Mouse (Mus musculus) liver, embryonic 14 days (tissue): Measurements from ENCODE around the gene Tinagl1. TPM values are rescaled to one million over a fixed set of nuclear protein-coding genes. Genes with fewer than 3 reads are reported as not detected.

Experiments used
- polyA plus RNA-seq: library from polyadenylated mRNA; depleted of rRNA; stranded (reverse); fragments of >200 nt; gene quantifications from 2 replicates; pipeline ENCODE4 v1.2.3, GENCODE M21; 2012; rRNA removed

Gene Tinagl1
- 21.6 and 23.1 TPM in 2 replicates for polyA plus RNA-seq

DNA sequence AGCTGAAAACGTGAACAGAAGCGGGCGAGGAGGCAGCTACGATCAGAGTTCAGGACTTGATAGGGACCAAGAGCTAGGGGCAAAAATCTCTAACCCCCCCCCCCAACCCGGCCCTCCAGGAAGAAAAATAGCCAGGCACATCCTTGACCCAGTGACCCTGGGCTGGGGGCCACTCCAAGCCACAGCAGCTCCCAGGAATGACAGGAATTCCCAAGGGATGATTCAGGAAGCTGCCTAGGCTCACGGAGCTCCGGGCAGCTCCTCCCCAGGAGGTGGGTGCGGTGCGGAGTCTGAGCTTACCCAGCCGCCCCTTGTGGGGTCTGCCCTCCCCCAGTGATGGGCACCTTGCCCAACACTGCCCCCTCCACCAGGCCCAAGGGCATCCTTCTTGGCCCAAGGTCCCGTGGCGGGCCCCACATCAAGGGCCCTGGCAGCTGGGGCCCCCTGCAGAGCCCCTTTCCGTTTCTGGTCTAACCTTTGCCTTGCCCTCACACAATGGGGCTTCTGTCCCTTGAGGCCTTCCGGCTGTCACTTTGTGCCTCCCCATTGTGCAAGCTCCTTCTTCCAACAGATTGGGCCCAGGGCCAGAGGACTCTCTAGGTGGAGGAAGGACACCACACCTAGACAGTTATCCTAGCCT, at the start of gene Tinagl1:
TSS of gene Tinagl1 (minus strand) at position 51 of the 640 bp plus-strand sequence.

GRCm38 (mm10) chr4:130222179-130222578, 47.3 kb upstream of the Tinagl1 start, which contains the start of gene Gm853:
Gene Gm853 (minus strand): TSS chr4:130222401.

GRCm38 (mm10) chr4:130139214-130139492, 35.8 kb downstream of the Tinagl1 start, which contains the start of gene Hcrtr1:
Gene Hcrtr1 (minus strand): TSS chr4:130139359.

Other genes starting within 250 kb of the Tinagl1 start
- gene Spocd1, start 245.9 kb downstream of the Tinagl1 start, polyA plus RNA-seq, result 0.01 TPM in 1 of 2 replicates, not detected in the other
- gene Adgrb2, start 190.3 kb downstream of the Tinagl1 start, polyA plus RNA-seq, result 0.16 and 0.66 TPM in 2 replicates
- 1.8 and 4.6 TPM in 2 replicates for gene Col16a1, start 127.3 kb downstream of the Tinagl1 start, polyA plus RNA-seq
- gene Pef1, start 72.6 kb downstream of the Tinagl1 start, polyA plus RNA-seq, result 20.9 and 25.4 TPM in 2 replicates
- gene Hcrtr1, start 35.8 kb downstream of the Tinagl1 start, polyA plus RNA-seq, result 0.02 TPM in 1 of 2 replicates, not detected in the other
- not detected in 2 replicates for gene Gm853, start 47.3 kb upstream of the Tinagl1 start, polyA plus RNA-seq
- gene Serinc2, start 104.1 kb upstream of the Tinagl1 start, polyA plus RNA-seq, result 0.29 and 0.81 TPM in 2 replicates
- 0.29 and 1.3 TPM in 2 replicates for gene Fabp3, start 133.5 kb upstream of the Tinagl1 start, polyA plus RNA-seq
- not detected in 2 replicates for gene Gm10570, start 133.6 kb upstream of the Tinagl1 start, polyA plus RNA-seq
- gene Zcchc17, start 184.8 kb upstream of the Tinagl1 start, polyA plus RNA-seq, result 20.1 and 21.8 TPM in 2 replicates
- gene Snrnp40, start 185.0 kb upstream of the Tinagl1 start, polyA plus RNA-seq, result 47.5 and 53.9 TPM in 2 replicates